Mouse (Mus musculus) frontal cortex, adult (tissue): Measurements from ENCODE around the gene Tgif1.
"Not testable (repeated sequence)": the region's sequence is repeated elsewhere in the genome, so short reads cannot be mapped to it uniquely, and the experiment has no call there.

ENCODE experiments used
- ATAC-seq: cut with Nextera tagmentation; 2 replicates; pipeline ENCODE4 v1.9.2; 2017; ENCODE audit warnings: mild to moderate bottlenecking, moderate library complexity, mixed read lengths; ENCODE audit not compliant: low TSS enrichment

The Tgif1 gene

DNA sequence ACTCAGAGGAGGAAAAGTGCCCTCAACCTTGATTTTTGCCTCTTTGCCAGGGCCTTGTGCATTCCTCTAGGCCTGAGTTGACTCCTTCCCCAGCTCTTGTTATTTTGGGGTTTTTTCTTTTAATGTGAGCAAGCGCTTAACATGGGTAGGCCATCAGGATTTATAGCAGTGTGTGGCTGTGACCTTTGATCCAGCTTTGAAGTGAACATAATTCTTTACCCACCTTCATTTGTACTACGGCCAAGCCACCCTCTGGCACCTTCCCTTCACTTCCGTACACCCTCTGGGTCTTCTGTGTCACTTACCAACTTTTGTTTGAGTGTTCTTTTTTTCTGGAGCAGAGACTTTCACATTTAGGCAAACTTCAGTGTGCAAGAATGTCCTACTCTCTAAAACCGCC, 10.1 kb downstream of the Tgif1 start:
- no peak for ATAC-seq

DNA sequence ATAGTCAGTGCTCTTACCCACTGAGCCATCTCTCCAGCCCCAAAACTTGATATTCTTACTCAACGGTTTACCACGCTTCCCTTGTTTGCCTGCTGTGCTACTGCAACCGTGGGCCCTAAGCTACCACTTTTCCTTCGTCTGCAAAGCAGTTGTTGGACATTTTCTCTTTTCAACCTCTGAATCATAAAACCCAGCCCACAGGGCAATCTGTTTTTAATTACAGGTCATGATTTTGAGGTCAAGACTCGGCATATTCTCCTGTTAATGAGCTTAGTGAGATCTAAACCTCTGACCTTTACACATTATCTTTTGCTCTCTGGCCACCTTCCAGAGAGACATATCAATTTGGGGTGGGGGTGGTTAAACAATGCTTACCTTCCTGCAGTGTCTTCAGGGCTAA, 14.8 kb downstream of the Tgif1 start:
- no peak for ATAC-seq

DNA sequence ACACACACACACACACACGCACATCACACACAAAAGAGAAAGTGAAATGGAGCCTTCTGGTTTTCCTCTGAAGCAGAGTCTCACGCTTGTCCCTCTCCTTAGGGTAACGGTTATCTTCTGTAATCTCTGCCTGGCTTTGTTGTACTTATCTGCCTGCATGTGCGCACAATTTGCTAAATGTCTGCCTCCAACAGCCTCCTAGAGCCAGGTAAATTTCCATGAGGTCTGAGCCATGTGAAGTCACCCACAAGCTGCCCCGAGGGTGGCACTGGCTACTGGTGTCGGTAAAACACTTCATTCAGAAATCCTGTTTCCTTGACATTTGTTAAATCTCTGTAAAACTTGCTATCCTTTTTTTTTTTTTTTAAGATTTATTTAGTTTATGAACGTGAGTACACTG, 15.3 kb downstream of the Tgif1 start:
- ATAC-seq: no peak

DNA sequence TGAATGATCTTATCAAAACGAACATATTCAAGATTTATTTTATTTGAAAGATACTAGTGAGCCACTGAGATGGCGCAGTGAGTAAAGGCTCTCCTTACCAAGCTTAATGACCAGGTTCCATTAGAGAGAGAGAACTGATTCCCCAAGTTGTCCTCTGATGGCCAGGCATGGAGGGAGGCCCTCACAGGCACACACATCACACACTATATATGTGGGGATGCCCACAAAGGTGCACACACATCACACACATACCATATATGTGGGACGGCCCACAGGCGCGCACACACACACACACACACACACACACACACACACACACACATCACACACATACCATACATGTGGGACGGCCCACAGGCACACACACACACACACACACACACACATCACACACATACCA, 15.9 kb downstream of the Tgif1 start:
- ATAC-seq: not testable (repeated sequence)

DNA sequence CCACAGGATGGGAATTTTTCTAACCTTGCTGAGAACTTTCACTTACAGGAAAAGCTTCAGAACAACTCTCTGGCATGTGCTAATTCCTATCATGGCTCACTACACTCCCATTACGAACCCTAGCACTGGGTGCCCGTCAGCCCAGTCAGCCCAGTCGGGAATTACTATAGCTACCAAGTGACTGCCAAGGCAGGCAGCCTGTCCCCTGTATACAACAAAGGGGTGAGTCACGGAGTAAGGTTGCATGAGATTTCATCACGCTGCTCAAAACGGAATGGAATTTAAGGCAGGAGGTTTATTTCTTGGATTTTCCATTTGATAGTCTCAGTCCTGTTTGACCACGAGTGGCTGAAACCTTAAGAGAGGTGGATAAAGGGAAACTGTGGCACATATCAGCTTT, 16.5 kb downstream of the Tgif1 start:
- no peak for ATAC-seq

DNA sequence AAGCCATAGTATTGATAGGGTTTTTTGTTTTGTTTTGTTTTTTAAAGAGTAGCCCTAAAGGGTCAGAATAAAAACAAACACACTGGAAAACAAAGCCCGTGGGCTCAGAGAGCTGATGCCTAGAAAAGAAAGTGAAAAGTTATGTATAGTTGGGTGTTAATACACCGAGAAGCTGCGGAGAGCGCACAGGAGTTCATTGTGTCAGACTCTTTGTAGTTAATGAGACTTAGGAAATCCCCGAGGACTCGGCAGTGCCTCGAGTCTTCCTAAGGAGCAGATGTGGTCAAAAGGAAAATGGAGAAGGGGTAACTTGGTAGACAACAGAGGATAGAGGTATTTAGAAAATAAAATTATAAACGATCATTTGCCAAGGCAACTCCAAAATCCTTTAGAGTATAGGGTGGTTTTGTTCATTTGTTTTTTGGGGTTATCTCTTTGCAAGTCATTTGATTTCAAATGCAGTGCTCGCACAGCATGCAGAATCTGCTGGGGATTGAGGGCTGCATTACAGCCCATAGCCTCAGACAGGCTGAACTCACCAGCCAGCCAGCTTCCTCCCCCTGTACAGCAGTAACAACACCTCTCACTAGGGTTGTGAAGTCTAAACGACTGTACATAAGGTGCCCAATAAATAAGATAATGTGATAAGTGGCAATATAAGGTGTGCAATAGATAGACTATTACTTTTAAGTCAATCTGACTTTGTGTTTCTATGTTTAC, 18.1 kb downstream of the Tgif1 start:
- ATAC-seq: no peak

DNA sequence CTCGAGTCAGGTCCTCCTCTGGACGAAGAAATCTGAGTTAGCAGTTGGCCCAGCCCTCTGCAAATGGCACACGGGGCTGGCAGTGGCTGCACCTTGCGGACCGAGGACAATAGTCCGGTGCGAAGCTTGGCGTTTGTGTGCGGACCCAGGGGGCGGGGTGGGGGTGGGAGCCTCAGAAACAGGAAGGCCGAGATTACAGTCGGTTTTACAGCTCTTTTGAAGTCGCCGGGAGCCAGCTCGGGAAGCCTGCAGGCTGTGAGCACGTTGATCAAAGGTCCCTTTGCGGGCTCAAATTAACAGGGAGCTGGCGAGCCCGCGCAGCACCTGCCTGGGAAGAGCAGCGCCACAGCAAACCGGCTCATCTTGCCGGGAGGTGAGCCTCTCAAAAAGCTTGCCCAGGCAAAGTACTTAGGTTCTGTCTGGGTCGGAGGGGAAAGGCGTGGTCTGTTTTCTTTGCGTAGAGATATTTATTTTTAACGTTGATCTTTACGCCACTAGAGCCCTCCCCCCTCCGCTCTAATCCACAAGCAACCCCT, 18.8 kb downstream of the Tgif1 start:
- ATAC-seq: no peak

DNA sequence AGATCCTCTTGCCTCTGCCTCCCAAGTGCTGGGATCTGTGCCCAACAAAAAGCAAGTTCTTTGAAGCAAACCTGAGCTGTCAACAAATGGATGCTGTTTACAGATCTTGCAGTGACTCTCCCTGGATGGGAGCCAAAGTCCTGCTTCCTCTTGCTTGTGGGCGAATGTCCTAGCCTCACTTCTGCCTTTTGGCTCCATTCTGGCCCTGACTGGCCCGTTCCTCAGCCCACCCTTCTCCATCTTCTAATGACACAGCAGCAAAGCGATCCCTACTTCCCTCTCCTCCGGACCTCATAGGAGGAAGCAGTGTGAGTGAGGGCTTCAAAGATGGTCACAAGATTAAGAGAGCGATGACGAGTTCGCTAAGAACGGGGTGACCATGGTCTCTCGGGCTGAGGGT, 20.8 kb downstream of the Tgif1 start:
- 0 out of 2 replicates have a peak, but pooled peaks have one; percentile 34 for ATAC-seq

DNA sequence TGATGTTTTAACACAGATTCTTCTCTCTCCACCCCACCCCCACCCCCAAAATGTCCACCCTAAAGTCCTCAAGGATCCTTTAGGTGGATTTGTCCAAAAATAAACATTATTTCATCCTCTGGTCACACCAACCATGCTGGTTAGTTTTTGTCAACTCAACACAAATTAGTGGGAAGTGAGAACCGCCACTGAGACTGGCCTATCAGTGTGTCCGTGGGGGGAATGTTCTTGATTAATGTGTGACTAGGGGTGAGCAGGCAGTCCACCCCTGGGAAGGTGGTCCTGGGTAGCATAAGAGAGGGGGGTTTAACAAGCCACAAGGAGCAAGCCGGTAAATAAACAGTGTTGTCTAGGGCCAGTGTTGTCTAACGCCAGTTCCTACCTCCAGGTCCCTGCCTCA, 21.8 kb downstream of the Tgif1 start:
- no peak for ATAC-seq

DNA sequence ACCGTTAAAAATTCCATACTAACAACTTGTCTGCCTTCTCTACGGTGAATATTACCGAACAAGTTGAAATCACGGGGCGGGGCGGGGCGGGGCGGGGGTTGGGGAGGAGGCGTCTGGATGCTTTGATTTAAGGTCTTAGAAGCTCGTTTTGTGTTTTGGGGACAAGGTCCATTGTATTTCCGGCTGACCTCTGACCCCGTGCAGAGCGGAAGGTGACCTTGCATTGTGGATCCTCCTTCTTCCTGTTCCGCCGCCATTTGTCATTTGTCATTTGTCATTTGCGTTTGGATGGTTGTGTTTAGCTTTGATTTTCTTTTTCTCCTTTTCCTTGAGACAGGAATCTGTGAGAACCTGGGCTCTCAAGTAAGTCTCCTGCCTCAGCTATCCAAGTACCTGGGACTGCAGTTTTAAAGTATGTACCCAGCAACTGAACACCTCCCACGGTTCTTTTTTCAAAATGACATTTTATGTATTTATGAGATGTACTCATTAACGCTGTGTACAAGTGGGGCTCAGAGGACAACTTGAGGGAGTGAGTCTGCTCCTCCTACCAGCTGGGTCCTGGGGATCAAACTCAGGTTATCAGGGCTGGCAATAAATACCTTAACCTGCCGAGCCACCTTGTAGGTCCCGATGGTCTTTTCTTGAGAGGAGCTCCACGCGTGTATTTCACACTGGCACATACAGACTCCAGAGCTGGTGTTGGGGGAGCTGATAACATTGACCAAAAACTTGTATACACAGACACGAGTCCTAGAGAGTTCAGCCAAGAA, 23.2 kb downstream of the Tgif1 start:
- no peak for ATAC-seq

DNA sequence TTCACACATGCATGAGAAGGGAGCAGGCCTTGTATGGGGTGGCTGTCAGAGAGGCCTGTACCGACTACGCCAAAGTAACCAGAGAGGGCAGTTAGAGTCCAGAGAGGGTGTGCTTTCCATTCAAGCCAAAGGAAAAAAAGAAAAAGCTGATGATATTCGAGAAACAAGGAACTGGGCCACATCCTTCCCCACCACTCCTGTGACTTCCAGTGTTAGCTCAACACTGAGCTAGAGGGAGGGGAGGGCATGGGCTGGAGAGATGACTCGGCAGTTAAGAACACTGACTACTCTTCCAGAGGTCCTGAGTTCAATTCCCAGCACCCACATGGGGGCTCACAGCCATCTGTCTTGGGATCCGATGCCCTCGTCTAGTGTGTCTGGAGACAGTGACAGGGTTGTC, 24.1 kb downstream of the Tgif1 start:
- no peak for ATAC-seq

DNA sequence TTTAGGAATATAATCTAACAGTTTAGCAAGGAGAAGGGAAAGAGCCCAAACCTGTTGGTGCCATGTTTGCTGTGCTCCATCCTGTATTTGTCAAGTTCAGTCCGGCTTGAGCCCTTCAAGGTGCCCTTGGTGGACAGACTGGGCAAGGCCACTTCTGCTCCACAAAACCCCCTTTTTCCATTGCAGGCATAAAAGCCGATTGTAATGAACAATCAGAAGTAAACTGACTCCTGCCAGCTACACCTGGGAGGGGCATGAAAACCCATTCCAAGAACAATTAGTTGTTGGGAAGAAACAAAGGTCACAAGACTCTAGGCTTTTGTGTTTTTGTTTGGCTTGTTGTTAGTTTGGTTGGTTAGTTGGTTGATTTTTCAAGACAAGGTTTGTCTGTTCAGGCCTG, 24.8 kb downstream of the Tgif1 start:
- ATAC-seq: no peak

DNA sequence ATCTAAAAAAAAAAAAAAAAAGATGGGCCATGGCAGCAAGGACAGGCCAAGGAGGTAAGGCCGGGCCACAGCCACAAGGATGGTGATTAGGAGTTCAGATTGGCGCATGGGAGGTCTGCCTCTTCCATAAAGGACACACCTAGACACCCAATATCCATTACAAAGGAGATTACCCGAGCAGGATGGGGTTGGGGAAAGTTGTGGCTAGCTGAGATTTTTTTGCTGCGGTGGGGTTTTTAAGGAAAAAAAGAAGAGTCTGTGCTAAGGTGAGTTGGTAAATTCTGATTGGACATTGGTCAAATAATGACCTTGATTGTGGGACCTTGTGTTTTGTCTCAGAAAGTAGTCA, 25.2 kb downstream of the Tgif1 start:
- no peak for ATAC-seq

DNA sequence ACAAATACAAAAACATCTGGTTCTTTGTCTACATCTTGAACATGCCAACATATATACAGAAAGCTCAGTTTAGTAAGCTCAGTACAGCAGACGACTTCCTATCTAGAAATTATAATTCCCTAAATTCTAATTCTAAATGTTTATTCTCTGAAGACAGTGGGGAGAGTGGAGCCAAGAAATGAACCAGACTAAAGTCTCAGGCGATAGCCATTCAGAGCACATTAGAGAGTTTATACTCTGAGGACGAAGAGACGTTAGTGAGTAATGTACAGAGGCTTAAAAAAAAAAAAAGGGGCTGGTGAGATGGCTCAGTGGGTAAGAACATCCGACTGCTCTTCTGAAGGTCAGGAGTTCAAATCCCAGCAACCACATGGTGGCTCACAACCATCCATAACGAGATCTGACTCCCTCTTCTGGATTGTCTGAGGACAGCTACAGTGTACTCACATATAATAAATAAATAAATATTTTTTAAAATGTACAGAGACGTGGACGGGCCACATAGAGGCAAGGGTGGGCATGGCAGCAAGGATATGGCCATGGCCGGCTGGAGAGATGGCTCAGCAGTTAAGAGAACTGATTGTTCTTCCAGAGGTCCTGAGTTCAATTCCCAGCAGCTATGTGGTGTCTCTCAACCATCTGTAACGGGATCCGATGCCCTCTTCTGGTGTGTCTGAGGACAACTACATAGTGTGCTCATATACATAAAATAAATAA, 25.7 kb downstream of the Tgif1 start:
- not testable (repeated sequence) for ATAC-seq

DNA sequence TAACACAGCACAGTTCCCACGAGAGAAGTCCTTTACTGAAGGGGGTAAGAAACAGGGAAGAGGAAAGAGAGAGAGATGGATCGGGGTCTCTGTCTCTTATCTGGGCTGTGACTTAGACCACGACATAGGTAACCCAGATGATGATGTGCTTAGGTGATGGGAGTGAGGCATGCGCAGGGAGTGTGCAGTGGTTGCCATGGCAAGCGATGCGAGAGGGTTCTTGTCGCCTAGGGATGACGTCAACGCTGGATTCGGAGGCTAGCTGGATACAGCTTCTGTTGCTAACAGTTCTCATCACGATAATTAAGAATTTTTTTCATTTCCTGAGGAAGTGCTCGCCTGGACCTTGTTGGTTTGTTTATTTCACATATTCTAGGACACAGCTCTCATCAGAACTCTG, 27.1 kb downstream of the Tgif1 start:
- peak; percentile 90 for ATAC-seq

DNA sequence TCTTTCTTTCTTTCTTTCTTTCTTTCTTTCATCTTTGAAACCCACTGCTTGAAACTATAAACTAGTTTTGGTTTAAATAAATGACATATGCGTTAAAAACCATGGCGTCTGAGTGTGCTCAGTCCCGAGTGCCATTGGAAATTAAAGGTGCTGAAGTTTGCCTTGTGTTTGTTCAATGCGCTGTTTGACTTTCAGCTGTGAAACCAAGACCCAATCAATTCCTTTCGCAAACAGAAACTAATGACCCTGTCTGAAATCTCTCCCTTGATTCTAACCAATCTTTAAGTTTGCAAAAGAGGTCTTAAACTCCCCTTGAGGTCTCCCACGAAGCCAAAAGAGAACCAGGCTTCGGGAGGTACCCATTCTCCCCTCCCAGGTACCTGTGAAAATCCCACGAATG, 30.3 kb downstream of the Tgif1 start:
- no peak for ATAC-seq

DNA sequence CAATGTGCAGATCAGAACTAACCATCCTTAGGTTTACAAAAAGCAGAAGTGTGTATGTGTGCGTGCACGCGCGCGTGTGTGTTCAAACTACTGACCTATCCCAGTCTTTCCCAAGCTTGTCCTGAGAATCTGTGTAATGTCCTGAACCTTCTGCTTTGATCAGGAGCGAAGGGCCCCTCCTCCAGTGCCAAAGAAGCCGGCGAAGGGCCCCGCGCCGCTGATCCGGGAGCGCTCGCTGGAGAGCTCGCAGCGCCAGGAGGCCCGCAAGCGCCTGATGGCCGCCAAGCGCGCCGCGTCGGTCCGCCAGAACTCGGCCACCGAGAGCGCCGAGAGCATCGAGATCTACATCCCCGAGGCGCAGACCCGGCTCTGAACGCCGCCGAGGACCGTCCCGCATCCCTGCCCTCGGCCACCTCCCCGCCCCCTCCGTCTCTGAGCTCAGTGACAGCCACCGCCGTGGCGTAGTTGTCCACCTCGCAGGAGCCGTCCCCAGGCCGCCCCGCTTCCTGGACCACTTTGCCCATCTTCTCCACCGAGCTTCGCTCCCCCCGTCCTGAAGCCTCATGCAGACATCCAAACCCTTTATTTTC, 35.4 kb downstream of the Tgif1 start:
- no peak for ATAC-seq

DNA sequence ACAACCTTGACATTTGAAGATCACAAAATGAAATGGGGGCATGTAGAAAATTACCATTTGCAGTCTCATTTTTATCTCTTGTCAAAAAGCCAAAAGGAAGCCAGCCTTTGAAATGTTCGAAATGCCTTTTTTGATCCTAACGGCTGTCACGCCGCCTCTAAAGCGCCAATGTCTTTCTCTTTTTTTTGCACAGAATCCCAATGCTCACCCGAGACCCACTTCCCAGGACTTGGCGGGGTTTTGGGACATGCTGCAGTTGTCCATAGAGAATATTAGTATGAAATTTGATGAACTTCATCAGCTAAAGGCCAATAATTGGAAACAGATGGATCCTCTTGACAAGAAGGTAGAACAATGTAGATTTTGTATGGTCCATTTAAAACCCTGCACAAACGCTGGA, 38.3 kb downstream of the Tgif1 start:
- ATAC-seq: no peak

DNA sequence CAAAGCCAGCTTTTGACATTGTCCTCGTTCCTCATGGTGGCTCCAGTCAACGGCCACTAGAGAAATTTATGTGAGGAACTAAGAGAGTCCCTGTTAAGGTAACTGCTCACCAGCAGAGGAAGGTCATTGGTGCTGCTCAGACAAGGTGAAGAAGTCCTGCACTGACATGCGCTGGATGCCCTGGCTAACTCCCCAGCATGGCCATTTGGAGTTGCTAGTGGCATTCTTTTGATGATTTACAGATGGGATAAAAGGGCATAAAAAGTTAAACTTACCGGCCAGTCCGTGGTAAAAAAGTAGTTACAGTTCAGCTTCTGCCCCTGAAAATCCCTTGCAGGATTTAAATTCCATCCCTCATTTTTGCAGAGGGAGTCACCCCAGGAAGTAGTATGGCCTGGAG, 42.6 kb downstream of the Tgif1 start:
- ATAC-seq: no peak

DNA sequence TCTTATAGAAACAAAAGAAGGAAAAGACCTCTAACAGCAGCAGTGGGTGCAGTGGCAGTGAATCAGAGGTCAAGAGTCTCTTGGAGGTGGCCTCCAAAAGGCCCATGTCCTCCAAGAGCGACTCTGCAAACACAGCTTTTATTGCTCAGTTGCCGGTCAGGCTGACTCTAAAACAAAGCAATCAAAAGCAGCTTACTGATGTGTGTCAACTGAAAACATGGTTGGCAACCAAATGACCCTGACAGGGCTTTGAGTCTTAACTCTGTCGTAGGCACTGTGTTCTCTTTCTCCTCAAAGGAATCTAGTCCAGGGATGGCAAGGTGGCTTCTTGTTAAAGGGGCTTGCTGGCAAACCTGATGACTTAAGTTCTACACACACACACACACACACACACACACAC, 43.6 kb downstream of the Tgif1 start:
- no peak for ATAC-seq

DNA sequence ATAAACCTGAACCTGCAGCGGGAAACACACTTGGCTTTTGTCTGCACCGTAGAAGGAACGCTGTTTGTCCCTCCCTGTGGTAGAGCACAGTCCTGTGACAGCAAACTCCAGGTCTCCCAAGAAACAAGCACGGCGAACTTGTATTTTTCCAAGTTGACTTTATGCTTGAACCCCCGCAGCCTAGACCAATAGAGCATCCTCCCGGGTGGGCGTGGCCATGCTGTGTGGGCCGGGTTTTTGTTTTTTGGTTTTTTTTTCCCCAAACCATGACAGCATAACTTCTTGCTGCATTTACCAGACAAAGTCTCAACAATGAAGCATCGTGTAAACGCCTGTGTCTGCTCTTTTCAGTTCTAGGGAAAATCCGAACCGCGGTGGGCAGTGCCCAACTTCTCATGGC, 44.5 kb downstream of the Tgif1 start:
- ATAC-seq: no peak

DNA sequence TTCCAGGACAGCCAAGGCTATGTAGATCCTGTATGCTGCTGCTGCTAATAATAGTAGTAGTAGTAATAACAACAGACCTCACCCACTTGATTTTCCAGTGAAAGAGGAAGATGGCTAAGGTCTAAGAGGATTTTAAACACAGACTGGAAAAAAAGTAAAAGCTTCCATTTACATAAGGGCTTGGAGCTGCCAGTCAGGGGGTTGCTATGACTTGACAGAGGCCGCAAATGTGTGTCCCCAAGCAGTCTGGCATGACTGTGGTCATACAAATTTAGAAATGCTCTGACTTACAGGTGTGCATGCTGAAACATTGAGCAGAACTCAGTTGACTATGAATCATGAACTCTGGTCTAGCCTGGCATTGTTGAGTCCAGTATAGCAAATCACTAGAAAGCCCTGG, 45.5 kb downstream of the Tgif1 start:
- no peak for ATAC-seq
